Mouse (Mus musculus) liver, embryonic 15.5 days (tissue): ENCODE results near the gene Cog5. TPM values are rescaled to one million over a fixed set of nuclear protein-coding genes. Genes with fewer than 3 reads are reported as not detected.
A peak's percentile ranks its signal among the peaks of the same experiment; 100 is the strongest.

ENCODE experiments used
- ATAC-seq: fragments of 200-750 bp; cut with Nextera tagmentation; 2 replicates; pipeline ENCODE4 v1.8.0; 2017; ENCODE audit warnings: moderate number of reproducible peaks, mild to moderate bottlenecking, moderate library complexity; ENCODE audit not compliant: insufficient read depth
- H3K27ac ChIP-seq: fragments of 300-500 bp; sonication (generic); replicated peaks from 2 replicates; pipeline ENCODE4 v1.5.1; 2015; ENCODE audit warnings: mild to moderate bottlenecking, inconsistent platforms
- H3K27me3 ChIP-seq: fragments of 300-500 bp; sonication (generic); 2 replicates; pipeline ENCODE4 v1.6.1; 2015; ENCODE audit warnings: mild to moderate bottlenecking, inconsistent platforms
- H3K36me3 ChIP-seq: fragments of 300-500 bp; sonication (generic); replicated peaks from 2 replicates; pipeline ENCODE4 v1.6.1; 2015; ENCODE audit warnings: moderate library complexity, mild to moderate bottlenecking, inconsistent platforms
- H3K4me1 ChIP-seq: fragments of 300-500 bp; sonication (generic); replicated peaks from 2 replicates; pipeline ENCODE4 v1.6.1; 2015; ENCODE audit warnings: inconsistent platforms
- H3K4me2 ChIP-seq: fragments of 300-500 bp; sonication (generic); 2 replicates; pipeline ENCODE4 v1.6.1; 2015; ENCODE audit warnings: moderate library complexity, mild to moderate bottlenecking, inconsistent platforms
- H3K4me3 ChIP-seq: fragments of 300-500 bp; sonication (generic); replicated peaks from 2 replicates; pipeline ENCODE4 v1.5.1; 2015; ENCODE audit warnings: mild to moderate bottlenecking, inconsistent platforms
- H3K9ac ChIP-seq: fragments of 300-500 bp; sonication (generic); 2 replicates; pipeline ENCODE4 v1.6.1; 2015; ENCODE audit warnings: moderate library complexity, mild to moderate bottlenecking, inconsistent platforms
- H3K9me3 ChIP-seq: fragments of 300-500 bp; sonication (generic); replicated peaks from 2 replicates; pipeline ENCODE4 v1.6.1; 2016; ENCODE audit warnings: inconsistent platforms
- WGBS: fragments of 180-500 bp; shearing (Covaris S2); methylation state at CpG from one replicate; pipeline ENCODE4 v1.1.7; 2015; ENCODE audit warnings: mixed read lengths; ENCODE audit not compliant: insufficient replicate concordance; 5-methylcytosine and 5-hydroxymethylcytosine counted together
- polyA plus RNA-seq: library from polyadenylated mRNA; unstranded; fragments of >200 nt; fragmentation: Nextera tagmentation; extraction: Ambion mirVana; gene quantifications from 2 replicates; pipeline ENCODE4 v1.2.1, GENCODE M21; 2015

The Cog5 gene
- polyA plus RNA-seq, 1 experiment from 2014 or later, result 6.8 TPM

DNA sequence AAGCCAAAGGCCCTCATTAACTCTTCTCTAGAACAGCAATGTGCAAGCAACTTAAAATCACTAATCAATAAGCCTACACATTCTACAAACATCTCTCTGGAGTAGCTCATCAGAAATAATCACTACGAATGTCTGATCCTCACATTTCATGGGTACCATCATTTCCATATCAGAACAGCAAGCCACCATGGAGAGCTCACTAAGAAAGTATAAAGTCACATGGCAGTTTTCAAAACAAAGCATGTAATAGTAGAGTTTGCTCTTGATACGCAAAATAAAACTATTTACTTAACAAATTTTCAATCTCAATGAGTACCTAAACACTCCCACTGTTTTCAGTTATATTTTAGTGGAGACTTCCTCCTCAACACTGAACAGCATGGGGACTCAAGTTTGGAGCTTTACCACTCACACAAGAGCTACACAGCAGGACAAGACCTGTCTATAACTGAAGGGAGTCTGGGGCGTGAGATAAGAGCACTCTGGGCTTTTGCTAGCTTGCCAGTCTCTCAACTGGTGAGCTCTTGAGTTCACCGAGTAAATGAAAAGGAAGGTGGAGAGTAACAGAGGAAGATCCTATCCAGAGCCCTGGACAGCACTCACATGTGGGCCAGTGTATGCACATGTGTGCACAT, 288.5 kb downstream of the Cog5 start:
- H3K36me3 ChIP-seq, result peaks cover 46% of the 10 kb centered on the region
- peak overlapping the region; percentile 29; the same call in 1 of the 2 replicates for H3K4me2 ChIP-seq
- H3K9me3 ChIP-seq, result no peaks in the 10 kb centered on the region
- no peak overlapping the region for H3K4me3 ChIP-seq
- 35% methylated on average over 4 of the region's 4 CpGs for WGBS
- peak overlapping the region; percentile 64 for H3K27ac ChIP-seq
- ATAC-seq, result peak; percentile 87
- H3K27me3 ChIP-seq, result no peaks in the 10 kb centered on the region
- H3K9ac ChIP-seq, result no peak overlapping the region
- H3K4me1 ChIP-seq, result peaks cover 48% of the 10 kb centered on the region

DNA sequence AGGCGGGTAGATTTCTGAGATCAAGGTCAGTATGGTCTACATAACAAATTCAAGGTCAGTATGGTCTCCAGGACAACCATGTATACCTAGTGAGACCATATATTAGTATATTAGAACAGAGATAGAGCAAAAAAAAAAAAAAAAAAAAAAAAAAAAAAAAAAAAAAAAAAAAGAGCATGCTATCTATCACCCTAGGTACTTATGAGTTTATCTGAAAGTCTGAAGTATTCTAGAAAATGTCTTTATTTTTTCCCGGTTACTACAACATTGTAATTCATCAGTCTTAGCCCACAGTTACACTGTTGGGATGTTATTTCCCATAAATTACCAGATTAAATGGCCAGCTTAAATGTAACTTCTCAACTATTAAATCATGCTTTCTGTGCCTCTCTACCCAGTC, 289.7 kb downstream of the Cog5 start:
- ATAC-seq, result no peak
- peaks cover 33% of the 10 kb centered on the region for H3K36me3 ChIP-seq
- no peaks in the 10 kb centered on the region for H3K27me3 ChIP-seq
- 62% methylated on average over 2 of the region's 2 CpGs for WGBS
- no peaks in the 10 kb centered on the region for H3K9me3 ChIP-seq
- 0 out of 2 replicates have a peak overlapping the region, but pooled peaks have one; percentile 64 for H3K27ac ChIP-seq
- H3K4me3 ChIP-seq, result no peak overlapping the region
- no peak overlapping the region; the same call in 1 of the 2 replicates for H3K4me2 ChIP-seq
- peaks cover 53% of the 10 kb centered on the region for H3K4me1 ChIP-seq
- H3K9ac ChIP-seq, result no peak overlapping the region

DNA sequence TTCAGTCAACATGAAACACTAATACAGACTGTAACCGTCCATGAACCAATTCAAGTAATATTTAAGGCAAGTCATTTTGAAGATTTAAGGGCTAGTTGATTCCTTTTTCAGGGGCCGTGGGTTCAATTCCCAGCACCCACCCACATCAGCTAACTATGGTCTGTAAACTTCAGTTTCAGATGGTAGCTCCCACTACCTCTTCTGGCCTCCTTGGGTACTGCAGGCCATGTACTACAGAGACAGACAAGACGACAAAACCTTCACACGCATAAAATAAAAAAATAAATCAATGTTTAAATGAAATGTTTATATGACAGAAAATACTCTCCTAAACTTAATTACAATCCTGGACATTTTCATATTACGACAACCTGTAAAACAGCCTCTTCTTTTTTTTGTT, 292.8 kb downstream of the Cog5 start:
- Histone ChIP-seq H3K9ac (no peak overlapping the region), H3K4me1 (peaks cover 60% of the 10 kb centered on the region), H3K9me3 (no peaks in the 10 kb centered on the region), H3K36me3 (peaks cover 14% of the 10 kb centered on the region), H3K4me2 (no peak overlapping the region), H3K27me3 (no peaks in the 10 kb centered on the region), H3K27ac (no peak overlapping the region), H3K4me3 (no peak overlapping the region)
- no peak for ATAC-seq
- WGBS, result 86% methylated on average over 5 of the region's 5 CpGs

DNA sequence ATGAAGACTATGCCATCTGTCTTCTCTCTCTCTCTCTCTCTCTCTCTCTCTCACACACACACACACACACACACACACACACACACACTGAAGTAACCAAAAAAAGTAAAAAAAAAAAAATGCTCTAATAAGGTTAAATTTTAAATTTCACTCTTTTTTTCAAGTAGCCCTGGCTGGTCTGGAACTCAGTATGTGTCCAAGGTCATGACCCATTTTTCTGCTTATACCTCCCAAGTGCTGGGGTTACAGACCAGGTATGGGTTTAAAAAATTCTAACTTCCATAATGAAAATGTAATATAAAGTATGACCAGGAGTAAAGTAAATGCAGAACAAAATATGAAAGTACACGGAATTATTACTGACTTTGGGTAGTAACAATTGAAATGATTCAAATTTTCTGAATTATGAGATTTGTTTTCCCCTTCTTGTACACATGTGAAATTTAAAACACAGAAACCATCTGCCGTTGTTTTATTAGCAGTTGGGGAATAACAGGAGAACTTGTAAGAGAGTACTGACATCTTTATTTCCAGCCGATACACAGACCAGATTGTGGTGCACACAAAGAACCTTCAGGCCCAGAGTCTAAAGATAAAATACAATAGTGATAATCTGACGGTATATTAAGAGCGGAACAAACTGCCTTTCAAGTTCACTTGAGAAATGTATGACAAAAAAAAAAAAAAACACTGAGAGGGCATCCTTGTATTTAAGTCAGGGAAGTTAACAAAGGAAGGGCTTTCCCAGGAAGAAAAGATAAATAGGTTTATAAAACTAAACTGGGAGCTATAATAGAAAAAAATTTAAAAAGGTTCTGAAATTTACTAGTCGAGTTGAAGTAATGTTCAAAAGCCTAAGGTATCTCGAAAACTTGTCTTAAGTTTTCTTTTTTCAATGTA, 293.7 kb downstream of the Cog5 start:
- Histone ChIP-seq H3K36me3 (peaks cover 5% of the 10 kb centered on the region), H3K27me3 (no peaks in the 10 kb centered on the region), H3K4me2 (peak overlapping the region; percentile 71), H3K9me3 (no peaks in the 10 kb centered on the region), H3K9ac (peak overlapping the region; percentile 98), H3K4me1 (peaks cover 51% of the 10 kb centered on the region), H3K27ac (peak overlapping the region; percentile 92), H3K4me3 (peak overlapping the region; percentile 97)
- ATAC-seq, result no peak
- 17% methylated on average over 7 of the region's 7 CpGs for WGBS

DNA sequence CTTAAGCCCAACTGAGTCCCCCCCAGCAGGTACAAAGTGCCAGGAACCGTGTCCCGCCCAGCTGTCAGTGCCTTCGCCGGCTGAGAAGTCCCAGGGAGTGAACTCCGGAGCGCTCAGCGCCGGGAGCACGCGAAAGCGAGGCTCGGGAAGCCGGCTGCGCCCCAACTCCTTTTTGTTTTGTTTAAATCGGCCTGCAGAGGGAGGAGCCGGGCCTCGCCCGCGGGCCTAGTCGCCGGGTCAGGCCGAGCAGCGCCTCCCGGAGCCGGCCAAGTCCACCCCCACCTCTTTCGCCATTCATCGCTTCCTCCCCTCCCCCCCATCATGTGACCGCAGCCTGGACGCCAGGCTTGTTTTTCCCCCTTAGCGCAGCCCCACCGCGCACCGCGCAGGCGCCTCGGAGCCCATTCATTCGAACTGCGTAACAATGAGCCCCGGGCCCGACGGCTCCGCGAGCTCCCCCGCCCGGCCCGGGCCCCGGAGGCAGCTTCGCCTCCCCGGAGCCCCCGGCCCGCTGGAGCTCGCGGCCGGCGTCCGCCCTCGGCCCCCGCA, 294.6 kb downstream of the Cog5 start:
- peak; percentile 42 for ATAC-seq
- no peaks in the 10 kb centered on the region for H3K27me3 ChIP-seq
- peak overlapping the region; percentile 92 for H3K27ac ChIP-seq
- peak overlapping the region; percentile 71 for H3K4me2 ChIP-seq
- H3K4me3 ChIP-seq, result peak overlapping the region; percentile 97
- H3K36me3 ChIP-seq, result no peaks in the 10 kb centered on the region
- WGBS, result under 1% methylated on average over 58 of the region's 58 CpGs
- H3K9me3 ChIP-seq, result no peaks in the 10 kb centered on the region
- peak overlapping the region; percentile 98 for H3K9ac ChIP-seq
- peaks cover 42% of the 10 kb centered on the region for H3K4me1 ChIP-seq

DNA sequence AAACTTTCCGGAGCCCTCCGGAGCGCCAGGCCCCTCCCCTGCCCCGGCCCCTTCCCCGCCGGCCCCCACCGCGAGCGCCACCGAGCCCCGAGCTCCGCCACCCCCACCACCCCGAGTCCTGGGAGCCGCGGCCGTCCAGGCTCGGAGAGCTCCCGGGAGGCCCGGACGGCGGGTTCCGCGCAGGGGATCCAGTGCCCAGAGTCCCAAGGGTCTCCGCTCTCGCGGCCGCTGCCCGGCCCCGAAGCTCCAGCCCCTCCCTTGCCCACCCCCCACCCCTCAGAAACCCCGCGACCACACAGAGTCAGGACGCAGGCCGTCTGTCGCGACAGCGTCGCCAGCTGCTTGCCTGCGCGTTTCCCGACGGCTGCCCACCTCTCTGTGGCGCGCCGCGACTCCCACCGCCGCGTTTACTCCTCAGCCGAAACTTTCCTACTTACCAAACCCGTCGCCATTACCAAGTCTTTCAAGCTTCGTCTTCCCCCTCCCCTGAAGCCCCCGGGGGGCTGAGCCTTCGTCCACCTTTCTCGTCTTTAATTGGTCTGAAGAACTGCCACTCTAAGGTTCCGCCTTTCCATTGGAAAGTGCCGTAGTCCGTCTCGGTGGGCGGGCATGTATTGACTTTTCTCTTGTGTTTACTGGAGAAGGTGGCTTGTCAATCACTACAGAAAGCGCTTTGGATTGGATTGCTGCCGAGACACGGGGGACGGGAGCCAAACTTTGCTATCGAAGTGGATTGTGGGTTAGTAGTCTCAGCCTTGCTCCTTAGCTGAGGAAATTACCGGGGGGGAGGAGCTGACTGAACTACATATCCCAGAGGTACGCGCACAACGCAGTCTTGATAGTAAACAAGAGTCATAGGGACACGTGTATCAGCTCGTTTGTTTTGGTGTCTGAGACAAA, 295.3 kb downstream of the Cog5 start, which contains the start of gene Hbp1:
Hbp1 (minus strand) TSS at position 777 of the 900 bp plus-strand sequence.
- ATAC-seq, result peak; percentile 92

DNA sequence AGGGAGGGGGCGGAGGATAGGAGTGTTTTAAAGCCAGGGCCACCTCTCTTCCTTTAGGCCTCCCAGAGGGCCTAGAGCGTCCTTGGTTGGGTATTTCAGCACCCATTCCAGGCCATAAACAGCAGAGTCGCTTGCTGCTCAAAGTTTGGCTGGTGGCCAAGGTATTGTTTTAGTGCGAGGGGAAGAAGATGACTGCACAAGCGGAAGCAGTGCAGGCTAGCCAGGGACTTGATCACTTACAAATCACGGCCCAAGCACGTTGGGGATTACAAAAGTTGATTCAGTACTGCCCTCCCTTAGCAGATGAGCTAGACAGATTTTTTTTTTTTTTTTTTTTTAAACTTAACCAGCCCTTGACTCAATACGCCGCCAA, 296.0 kb downstream of the Cog5 start:
- Histone ChIP-seq H3K36me3 (no peaks in the 10 kb centered on the region), H3K9ac (peak overlapping the region; percentile 5), H3K27ac (peak overlapping the region; percentile 63), H3K27me3 (no peaks in the 10 kb centered on the region), H3K4me3 (peak overlapping the region; percentile 54), H3K9me3 (no peaks in the 10 kb centered on the region), H3K4me1 (peaks cover 30% of the 10 kb centered on the region), H3K4me2 (peak overlapping the region; percentile 80)
- WGBS, result 9% methylated on average over 9 of the region's 9 CpGs
- ATAC-seq, result no peak

More for the DNA sequence above, 295.3 kb downstream of the Cog5 start, which contains the start of gene Hbp1:
- H3K36me3 ChIP-seq, result no peaks in the 10 kb centered on the region
- 1% methylated on average over 65 of the region's 71 CpGs for WGBS
- H3K27me3 ChIP-seq, result no peaks in the 10 kb centered on the region
- peaks cover 37% of the 10 kb centered on the region for H3K4me1 ChIP-seq
- peak within 1 kb of the TSS; percentile 98 for H3K9ac ChIP-seq
- H3K4me3 ChIP-seq, result peak within 1 kb of the TSS; percentile 97
- peak within 1 kb of the TSS; percentile 80 for H3K4me2 ChIP-seq
- H3K27ac ChIP-seq, result peak within 1 kb of the TSS; percentile 92
- no peaks in the 10 kb centered on the region for H3K9me3 ChIP-seq

DNA sequence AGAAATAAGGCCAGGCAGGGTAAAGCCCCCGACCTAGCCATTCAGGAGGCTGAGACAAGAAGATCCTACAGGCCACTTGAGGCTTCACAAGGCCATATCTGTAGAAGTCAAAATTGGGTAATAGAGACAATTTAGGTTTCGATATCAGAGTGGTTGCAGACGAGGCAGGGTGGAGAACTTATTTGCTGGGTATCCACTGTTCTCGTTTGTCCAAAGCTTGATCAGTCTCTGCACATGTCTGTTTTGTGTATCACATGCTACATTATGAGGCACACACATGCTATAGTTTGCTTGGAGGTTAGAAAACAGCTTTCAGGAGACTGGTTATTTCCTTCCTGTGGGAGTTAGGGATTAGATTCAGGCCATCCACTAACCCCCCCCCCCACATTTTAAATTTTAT, 301.2 kb downstream of the Cog5 start:
- 45% methylated on average over 4 of the region's 4 CpGs for WGBS

DNA sequence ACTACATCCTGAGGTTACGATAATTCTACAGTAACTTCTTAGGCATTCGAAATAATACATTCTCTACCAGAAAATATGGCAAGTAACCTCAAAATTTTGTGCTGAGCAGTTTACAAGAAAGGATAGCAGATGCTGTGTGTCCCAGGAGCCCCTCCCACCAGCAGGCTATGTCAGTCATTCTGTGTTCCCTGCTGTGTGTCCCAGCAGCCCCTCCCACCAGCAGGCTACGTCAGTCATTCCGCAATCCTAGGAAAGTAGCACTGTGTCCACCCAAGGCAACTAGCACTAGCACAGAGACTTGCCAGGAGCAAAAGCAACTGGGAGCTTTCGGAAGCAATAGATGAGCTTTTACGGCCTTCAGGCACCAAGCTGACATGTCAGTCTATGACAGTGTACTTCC, 309.4 kb downstream of the Cog5 start:
- no peaks in the 10 kb centered on the region for H3K27me3 ChIP-seq
- H3K4me2 ChIP-seq, result no peak overlapping the region
- ATAC-seq, result no peak
- no peak overlapping the region for H3K27ac ChIP-seq
- peaks cover 69% of the 10 kb centered on the region for H3K36me3 ChIP-seq
- no peak overlapping the region for H3K4me3 ChIP-seq
- no peaks in the 10 kb centered on the region for H3K9me3 ChIP-seq
- peaks cover 31% of the 10 kb centered on the region for H3K4me1 ChIP-seq
- no peak overlapping the region for H3K9ac ChIP-seq
- 93% methylated on average over 6 of the region's 6 CpGs for WGBS

More for the DNA sequence above, 301.2 kb downstream of the Cog5 start:
- H3K9ac ChIP-seq, result no peak overlapping the region
- H3K4me1 ChIP-seq, result peaks cover 5% of the 10 kb centered on the region
- no peaks in the 10 kb centered on the region for H3K27me3 ChIP-seq
- H3K4me3 ChIP-seq, result no peak overlapping the region
- no peak overlapping the region for H3K27ac ChIP-seq
- H3K36me3 ChIP-seq, result peaks cover 31% of the 10 kb centered on the region
- ATAC-seq, result no peak; the same call in 1 of the 2 replicates
- no peak overlapping the region for H3K4me2 ChIP-seq
- H3K9me3 ChIP-seq, result no peaks in the 10 kb centered on the region

DNA sequence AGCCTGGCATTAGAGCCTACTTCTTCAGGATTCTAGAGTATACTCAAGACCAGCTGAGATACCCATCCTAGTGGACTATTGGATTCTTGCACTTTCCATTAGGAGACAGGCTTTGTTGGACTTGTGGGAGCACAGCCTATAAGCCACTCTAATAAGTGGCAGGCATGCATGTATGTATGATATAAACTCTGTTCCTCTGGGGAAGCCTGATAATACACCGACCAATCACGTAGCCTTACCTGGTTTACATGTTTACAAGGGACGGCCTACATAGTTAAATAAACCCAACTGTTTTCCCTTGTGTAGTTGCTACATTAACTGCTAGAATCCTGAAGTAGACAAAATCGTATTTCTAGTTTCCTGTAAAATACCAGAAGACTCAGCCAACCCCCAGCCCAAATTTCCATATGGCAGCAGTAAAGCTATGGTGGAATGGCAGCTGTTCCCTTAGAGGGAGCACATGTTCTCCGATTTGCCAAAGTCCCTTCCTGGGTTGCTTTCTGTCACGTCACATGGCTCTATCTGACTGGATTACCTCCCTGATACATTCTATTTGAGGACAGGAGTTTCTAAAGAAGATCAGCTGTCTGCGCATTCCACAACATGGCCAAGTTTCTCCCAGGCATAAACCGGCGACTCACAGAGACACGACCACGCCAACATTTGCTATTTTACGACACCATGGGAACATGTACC, 311.0 kb downstream of the Cog5 start:
- peak overlapping the region; percentile 16; the same call in 1 of the 2 replicates for H3K9ac ChIP-seq
- H3K4me2 ChIP-seq, result peak overlapping the region; percentile 17; the same call in 1 of the 2 replicates
- WGBS, result 67% methylated on average over 12 of the region's 12 CpGs
- peak; percentile 81 for ATAC-seq
- H3K36me3 ChIP-seq, result peaks cover 66% of the 10 kb centered on the region
- H3K4me3 ChIP-seq, result no peak overlapping the region
- H3K9me3 ChIP-seq, result no peaks in the 10 kb centered on the region
- H3K27ac ChIP-seq, result peak overlapping the region; percentile 92
- peaks cover 31% of the 10 kb centered on the region for H3K4me1 ChIP-seq
- no peaks in the 10 kb centered on the region for H3K27me3 ChIP-seq
